Mouse (Mus musculus) thymus, adult 2 months (tissue): ENCODE results near the gene Nr2c2.
"Not testable (repeated sequence)": the region's sequence is repeated elsewhere in the genome, so short reads cannot be mapped to it uniquely, and the experiment has no call there.

ENCODE experiments used
- CTCF ChIP-seq: fragments of 200-500 bp; IDR thresholded peaks from 2 replicates; pipeline ENCODE4 v1.5.1; 2012; ENCODE audit warnings: mild to moderate bottlenecking, control low read depth, low read length, moderate library complexity, borderline replicate concordance; ENCODE audit not compliant: control insufficient read depth, poor library complexity, insufficient read depth; ENCODE audit errors: extremely low read depth
- POLR2A ChIP-seq: fragments of 200-500 bp; IDR thresholded peaks from 2 replicates; pipeline ENCODE4 v1.6.1; 2012; ENCODE audit warnings: mild to moderate bottlenecking, low read length, control low read depth, moderate library complexity; ENCODE audit not compliant: control insufficient read depth, poor library complexity, insufficient read depth; ENCODE audit errors: extremely low read depth

- not testable (repeated sequence) for TF ChIP-seq POLR2A, CTCF
Measured at GRCm38 (mm10) chr6:92089141-92089540, 2.0 kb upstream of the Nr2c2 start.
